Mouse (Mus musculus) yolk sac, embryonic 10.5 days (tissue): ENCODE results near the gene Slc13a2.

Experiments used
- DNase-seq: peaks from one replicate; pipeline ENCODE4 v3.0.0-alpha.2; 2017; ENCODE audit warnings: low spot score

Gene Slc13a2

DNA sequence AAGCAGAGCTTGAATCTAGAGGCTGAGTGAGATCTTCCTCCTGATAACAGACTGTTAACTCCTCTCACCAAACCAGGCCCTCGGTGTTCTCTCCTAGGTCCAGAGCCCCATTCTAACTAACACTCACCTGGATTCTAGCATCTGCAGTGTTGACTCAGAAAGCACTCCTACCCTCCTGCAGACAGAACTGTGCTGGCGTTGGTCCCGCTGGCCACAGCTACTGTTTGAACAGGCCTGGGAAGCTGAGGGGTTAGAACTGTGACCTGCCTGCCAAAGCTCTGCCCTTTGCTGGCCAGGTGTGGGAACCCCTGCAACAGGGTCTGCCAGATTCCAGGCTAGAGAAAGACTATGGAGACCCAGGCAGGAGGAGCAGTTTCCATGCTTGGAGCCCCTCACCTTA lies 29.3 kb downstream of the Slc13a2 start:
- DNase-seq, result no peak

DNA sequence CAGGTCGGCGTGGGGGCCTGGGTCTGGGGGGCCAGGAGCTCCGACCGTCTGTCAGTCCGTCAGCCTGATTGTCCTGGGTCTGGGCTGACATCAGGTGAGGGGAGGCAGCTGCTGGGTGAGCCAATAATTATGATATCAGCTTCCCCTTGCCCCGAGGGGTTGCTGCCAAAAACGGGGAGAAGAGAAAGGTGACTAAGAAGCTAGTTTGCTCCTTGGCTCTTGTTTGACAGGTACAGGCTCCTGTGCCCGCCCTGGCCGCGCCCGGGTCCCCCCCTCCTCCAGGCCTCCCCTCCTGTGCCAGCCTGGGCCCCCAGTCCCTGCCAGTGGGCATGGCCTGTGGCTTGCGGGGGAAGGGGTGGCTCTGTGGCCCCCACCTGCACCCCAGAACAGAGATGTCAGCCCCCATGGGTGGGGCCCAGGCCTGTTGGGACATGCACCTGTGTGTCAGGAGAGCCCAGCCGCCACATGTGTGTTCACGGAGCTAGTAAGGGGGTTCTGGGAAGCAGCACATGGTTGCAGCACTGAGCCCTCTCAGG lies 35.4 kb downstream of the Slc13a2 start, which contains the start of gene Foxn1:
Gene Foxn1, minus strand, starts transcription at position 51 of the 536 bp plus-strand sequence.
- no peak for DNase-seq

- DNase-seq, result no peak
These were observed 36.2 kb downstream of the Slc13a2 start for GRCm38 (mm10) chr11:78385776-78386175.

DNA sequence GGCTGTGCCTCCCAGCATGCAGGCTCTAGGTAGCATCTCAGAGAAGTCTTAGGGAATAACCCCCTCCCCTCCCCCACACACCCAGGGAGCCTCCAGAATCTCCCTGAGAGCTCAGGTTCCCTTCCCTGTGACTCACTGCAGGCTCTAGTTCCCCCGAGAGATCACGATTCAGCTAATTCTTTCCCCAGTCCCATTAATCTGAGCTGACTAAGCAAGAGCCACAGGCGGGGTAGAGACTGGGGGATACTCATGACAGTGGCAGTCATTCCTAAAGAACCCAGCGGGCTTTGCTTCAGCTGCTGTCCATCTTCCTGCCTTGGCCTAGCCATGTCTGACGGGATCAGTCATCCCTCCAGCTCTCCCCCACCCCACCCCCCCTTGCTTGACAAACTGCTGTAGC lies 39.3 kb downstream of the Slc13a2 start:
- DNase-seq, result no peak

DNA sequence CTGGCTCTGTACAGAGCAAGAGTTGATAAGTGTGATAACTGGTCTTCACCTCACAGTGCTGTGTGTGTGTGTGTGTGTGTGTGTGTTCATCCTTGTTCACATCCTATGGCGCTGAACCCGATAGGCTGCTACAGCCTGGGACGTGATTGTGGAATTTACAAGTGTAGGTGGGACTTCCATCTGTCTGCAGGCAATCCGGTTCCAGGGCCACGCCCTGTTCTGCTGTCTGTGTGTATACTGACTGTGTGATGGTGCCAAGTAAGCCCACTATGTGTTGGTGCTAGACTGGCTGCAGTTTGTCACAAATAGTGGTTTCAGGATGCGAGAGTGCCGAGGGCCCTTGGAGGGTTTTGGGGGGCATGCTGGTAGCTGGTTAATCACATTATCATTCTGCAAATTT lies 39.7 kb downstream of the Slc13a2 start:
- no peak for DNase-seq

DNA sequence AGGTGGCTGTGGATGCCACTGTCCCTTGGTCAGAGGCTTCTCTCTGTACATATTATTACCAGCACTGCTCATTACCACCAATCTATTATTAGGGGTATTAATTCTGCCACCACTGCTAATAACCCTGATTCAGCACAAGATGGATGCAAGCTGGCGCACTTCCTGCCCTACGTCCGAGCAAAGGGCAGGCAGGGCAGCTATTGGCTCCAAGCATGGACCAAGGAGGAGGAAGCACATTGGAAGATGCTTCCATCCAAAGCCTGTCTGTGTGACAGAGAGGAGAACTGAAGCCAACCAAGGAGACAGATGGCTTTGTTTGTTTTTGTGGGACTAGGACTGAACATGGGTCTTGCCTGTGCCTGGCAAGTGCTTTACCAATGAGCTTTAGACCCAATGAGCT lies 41.0 kb downstream of the Slc13a2 start:
- DNase-seq, result no peak

- DNase-seq, result no peak
These were observed 41.7 kb downstream of the Slc13a2 start for GRCm38 (mm10) chr11:78380351-78380750.

DNA sequence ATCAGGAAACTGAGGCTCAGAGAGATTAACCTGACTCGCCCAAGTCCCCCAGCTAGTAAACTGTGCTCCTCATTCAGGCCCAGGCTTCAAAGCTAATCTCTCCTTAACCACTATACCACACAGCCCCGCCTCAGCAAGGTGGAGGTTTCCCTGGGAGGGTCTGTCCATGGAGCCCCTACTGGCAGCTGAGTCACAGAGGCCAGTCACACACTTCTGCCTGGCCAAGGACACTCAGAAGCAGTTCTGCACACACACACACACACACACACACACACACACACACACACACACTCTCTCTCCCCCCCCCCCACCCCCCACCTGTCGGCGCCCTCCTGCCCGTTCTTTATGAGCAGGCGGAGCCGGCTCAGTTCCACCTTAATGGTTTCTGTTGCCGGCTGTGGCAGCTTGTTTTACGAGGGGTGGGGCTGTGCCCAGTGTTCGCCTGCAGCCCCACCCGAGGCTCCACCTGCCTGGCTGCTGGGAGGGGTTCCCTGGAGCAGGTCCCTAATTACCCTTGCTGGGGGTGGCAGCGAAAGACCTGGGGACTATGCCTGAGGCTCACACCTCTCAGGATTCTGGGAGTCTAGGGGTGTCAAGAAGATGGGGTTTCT lies 44.4 kb downstream of the Slc13a2 start:
- DNase-seq, result no peak

GRCm38 (mm10) chr11:78374147-78374546 lies 47.9 kb downstream of the Slc13a2 start:
- no peak for DNase-seq

GRCm38 (mm10) chr11:78372610-78373009 lies 49.4 kb downstream of the Slc13a2 start:
- no peak for DNase-seq

GRCm38 (mm10) chr11:78372166-78372565 lies 49.9 kb downstream of the Slc13a2 start:
- no peak for DNase-seq

- DNase-seq, result no peak
These were observed 50.3 kb downstream of the Slc13a2 start for GRCm38 (mm10) chr11:78371711-78372110.

GRCm38 (mm10) chr11:78370389-78370788 lies 51.6 kb downstream of the Slc13a2 start:
- DNase-seq, result no peak

DNA sequence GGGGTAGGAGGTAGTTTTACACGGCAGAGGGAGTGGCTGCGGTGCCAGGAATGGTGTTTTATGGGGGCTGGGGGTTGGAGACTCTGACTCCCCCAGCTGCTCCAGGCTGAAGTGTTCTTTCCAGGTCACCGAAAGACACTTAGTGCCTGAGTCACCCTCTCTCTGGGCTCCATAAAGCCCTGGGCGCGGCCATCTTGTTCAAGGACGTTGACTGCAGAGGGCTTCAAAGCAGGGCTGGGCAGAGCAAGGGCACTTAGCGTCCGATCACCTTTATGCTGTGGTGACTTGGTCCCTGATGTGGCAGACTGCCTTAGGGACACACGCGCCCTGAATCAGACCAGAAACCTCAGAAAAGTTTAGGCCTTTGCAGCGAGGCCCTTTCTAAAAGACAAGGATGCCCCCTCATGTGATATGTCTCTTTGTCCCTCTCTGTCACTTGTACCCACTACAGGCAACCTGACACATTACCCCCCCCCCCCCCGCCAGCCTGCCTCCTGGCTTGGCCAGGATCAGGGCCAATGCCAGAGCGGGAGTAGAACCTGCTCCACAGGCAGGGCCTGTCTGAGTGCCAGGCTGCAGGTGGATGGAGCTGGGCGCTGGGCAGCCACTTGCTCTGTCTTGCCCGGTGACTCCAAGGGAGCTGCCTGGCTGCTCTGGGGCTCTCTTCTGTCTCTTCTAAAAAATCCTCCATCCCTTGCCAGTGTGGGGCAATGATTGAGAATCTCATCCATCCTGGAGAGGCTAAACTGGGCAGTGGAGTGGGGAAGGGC lies 54.4 kb downstream of the Slc13a2 start:
- DNase-seq, result no peak

- DNase-seq, result no peak
These were observed 57.9 kb downstream of the Slc13a2 start for GRCm38 (mm10) chr11:78364103-78364502.

GRCm38 (mm10) chr11:78363309-78364007 lies 58.6 kb downstream of the Slc13a2 start:
- DNase-seq, result no peak

- DNase-seq, result no peak
These were observed 61.3 kb downstream of the Slc13a2 start for GRCm38 (mm10) chr11:78360789-78361131.

- peak; percentile 51 for DNase-seq
These were observed 61.8 kb downstream of the Slc13a2 start for GRCm38 (mm10) chr11:78360125-78360788.

- no peak for DNase-seq
These were observed 63.5 kb downstream of the Slc13a2 start for GRCm38 (mm10) chr11:78358330-78359007.

DNA sequence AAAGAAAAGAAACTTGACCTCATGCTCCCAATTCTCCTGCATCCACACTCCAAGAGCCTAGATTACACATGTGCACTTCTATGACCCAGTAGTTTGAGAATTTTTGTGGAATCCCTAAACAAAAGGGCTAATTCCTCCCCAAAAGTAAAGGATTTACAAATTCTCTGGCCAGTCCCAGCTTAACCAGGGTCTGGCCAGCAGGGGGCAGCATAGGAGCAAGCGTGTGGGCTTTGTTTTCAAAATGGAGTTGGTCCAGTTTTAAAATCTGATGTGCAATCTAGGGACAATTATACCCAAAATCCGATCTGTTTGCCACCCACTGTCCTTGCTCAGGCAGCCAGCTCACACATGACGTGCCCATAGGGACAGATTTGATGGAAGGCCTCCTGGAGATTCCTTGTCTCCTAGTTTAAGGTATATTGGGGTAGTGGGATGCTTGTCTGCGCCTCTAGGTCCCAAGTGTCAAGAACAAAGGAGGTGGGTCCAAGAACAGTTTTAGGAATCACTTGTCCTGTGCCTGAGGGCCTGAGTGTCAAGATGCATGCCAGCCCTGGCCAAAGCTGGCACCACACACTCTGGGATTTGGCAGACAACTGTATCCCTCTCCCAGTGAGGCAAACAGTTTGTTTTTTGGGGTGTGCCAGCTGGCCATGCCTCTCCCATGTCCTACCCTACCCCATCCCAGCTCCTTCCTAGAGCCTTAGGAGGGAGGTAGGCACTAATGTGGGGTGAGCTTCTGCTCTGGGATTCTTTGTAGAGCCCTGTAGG lies 66.4 kb downstream of the Slc13a2 start:
- DNase-seq, result no peak

DNA sequence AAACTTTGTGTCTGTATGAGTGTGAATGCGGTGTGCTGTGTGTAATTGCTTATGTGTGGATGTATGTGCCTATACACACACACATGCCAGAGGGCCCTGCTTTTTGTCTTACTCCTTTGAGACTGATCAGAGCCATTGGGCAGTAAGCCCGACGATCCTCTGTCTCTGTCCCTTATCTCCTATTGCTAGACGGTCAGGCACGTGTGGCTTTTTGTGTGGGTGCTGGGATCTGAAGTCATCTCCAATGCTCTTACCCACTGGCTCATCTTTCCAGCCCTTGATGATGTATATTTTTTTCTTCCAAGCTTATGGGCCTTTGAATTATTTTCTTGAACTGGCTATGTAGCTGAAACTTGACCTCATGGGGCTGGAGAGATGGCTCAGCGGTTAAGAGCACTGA lies 67.1 kb downstream of the Slc13a2 start:
- no peak for DNase-seq
